Mouse (Mus musculus) MEL (cell line): ENCODE measurements at regions not wholly inside any gene's neighbourhood (a gene's known extent, or its start where the extent isn't known, plus 50 kb on each side); places are given as distances from the start of the nearest gene placed in this dataset.
"Not testable (repeated sequence)": the region's sequence is repeated elsewhere in the genome, so short reads cannot be mapped to it uniquely, and the experiment has no call there.

Experiments used
- DNase-seq: peaks from one replicate; pipeline ENCODE4 v3.0.0; 2011; ENCODE audit warnings: low read depth, low spot score
- H3K27ac ChIP-seq: 2 replicates; pipeline ENCODE4 v1.5.1; 2012; ENCODE audit warnings: low read depth, mild to moderate bottlenecking, control low read depth, low read length, moderate library complexity; ENCODE audit not compliant: control insufficient read depth
- H3K27me3 ChIP-seq, 2 experiments: fragments of 150-350 bp in 1 of 2; sonication (generic) in 1 of 2; 2 replicates each; pipeline ENCODE4 v1.6.1; 2012; ENCODE audit warnings: low read length in 2 of 2, mild to moderate bottlenecking in 2 of 2, improper control_type of control experiment in 1 of 2, moderate library complexity in 1 of 2; ENCODE audit not compliant: insufficient read depth in 2 of 2, control insufficient read depth in 1 of 2
- H3K36me3 ChIP-seq, 2 experiments: 2 replicates each; pipeline ENCODE4 v1.6.1; 2012 to 2014; ENCODE audit warnings: low read length in 2 of 2, improper control_type of control experiment in 1 of 2, inconsistent platforms in 1 of 2, mild to moderate bottlenecking in 1 of 2; ENCODE audit not compliant: insufficient read depth in 2 of 2, control insufficient read depth in 1 of 2
- H3K4me1 ChIP-seq, 2 experiments: fragments of 150-350 bp in 1 of 2; sonication (generic) in 1 of 2; 2 replicates each; pipeline ENCODE4 v1.6.1; 2012; ENCODE audit warnings: low read length in 2 of 2, improper control_type of control experiment in 1 of 2, mild to moderate bottlenecking in 1 of 2; ENCODE audit not compliant: insufficient read depth in 2 of 2, control insufficient read depth in 1 of 2
- H3K4me3 ChIP-seq, 2 experiments: fragments of 150-350 bp in 1 of 2; sonication (generic) in 1 of 2; 2 replicates each; pipeline ENCODE4 v1.5.1; 2012; ENCODE audit warnings: low read depth in 2 of 2, low read length in 2 of 2, mild to moderate bottlenecking in 2 of 2, moderate library complexity in 2 of 2, control low read depth in 1 of 2, improper control_type of control experiment in 1 of 2; ENCODE audit not compliant: control insufficient read depth in 1 of 2, insufficient read depth in 1 of 2
- H3K79me2 ChIP-seq: 2 replicates; pipeline ENCODE4 v1.6.1; 2012; ENCODE audit warnings: mild to moderate bottlenecking, low read length, moderate library complexity; ENCODE audit not compliant: control insufficient read depth, poor library complexity, insufficient read depth
- H3K9ac ChIP-seq: 2 replicates; pipeline ENCODE4 v1.6.1; 2012; ENCODE audit warnings: low read depth, mild to moderate bottlenecking, control low read depth, low read length, moderate library complexity; ENCODE audit not compliant: control insufficient read depth, poor library complexity, severe bottlenecking
- H3K9me3 ChIP-seq: fragments of 150-350 bp; sonication (generic); replicated peaks from 2 replicates; pipeline ENCODE4 v1.6.1; 2012; ENCODE audit warnings: mild to moderate bottlenecking, low read length, improper control_type of control experiment, moderate library complexity; ENCODE audit not compliant: insufficient read depth
- BHLHE40 ChIP-seq: IDR thresholded peaks from 2 replicates; pipeline ENCODE4 v1.6.1; 2012; ENCODE audit warnings: low read depth, mild to moderate bottlenecking, inconsistent platforms, low read length, improper control_type of control experiment, borderline replicate concordance
- CHD2 ChIP-seq: IDR thresholded peaks from 2 replicates; pipeline ENCODE4 v1.6.1; 2011; ENCODE audit warnings: low read length, improper control_type of control experiment
- CTCF ChIP-seq, 3 experiments: IDR thresholded peaks in 2 of 3; conservative IDR thresholded peaks in 1 of 3; 2 replicates each; pipeline ENCODE4 v1.5.1; 2011 to 2012; ENCODE audit warnings: low read length in 3 of 3, low read depth in 2 of 3, mild to moderate bottlenecking in 2 of 3, improper control_type of control experiment in 1 of 3, inconsistent platforms in 1 of 3, mixed read lengths in 1 of 3, moderate library complexity in 1 of 3; ENCODE audit not compliant: control insufficient read depth in 1 of 3, insufficient read depth in 1 of 3, poor library complexity in 1 of 3, severe bottlenecking in 1 of 3
- EP300 ChIP-seq, 2 experiments: IDR thresholded peaks; 2 replicates each; pipeline ENCODE4 v1.6.1; 2011; ENCODE audit warnings: improper control_type of control experiment in 2 of 2, low read length in 2 of 2, low read depth in 1 of 2, mild to moderate bottlenecking in 1 of 2
- GATA1 ChIP-seq: IDR thresholded peaks from 2 replicates; pipeline ENCODE4 v1.6.1; 2011; ENCODE audit warnings: low read depth, low read length, improper control_type of control experiment
- JUND ChIP-seq: IDR thresholded peaks from 2 replicates; pipeline ENCODE4 v1.6.1; 2011; ENCODE audit warnings: low read depth, mild to moderate bottlenecking, improper control_type of control experiment, low read length
- MAFK ChIP-seq: IDR thresholded peaks from 2 replicates; pipeline ENCODE4 v1.6.1; 2011; ENCODE audit warnings: low read depth, mild to moderate bottlenecking, low read length, improper control_type of control experiment, borderline replicate concordance
- MAX ChIP-seq: IDR thresholded peaks from 2 replicates; pipeline ENCODE4 v1.6.1; 2011; ENCODE audit warnings: low read length, improper control_type of control experiment
- MAZ ChIP-seq: IDR thresholded peaks from 2 replicates; pipeline ENCODE4 v1.6.1; 2012; ENCODE audit warnings: low read depth, mild to moderate bottlenecking, inconsistent platforms, low read length, improper control_type of control experiment
- MYC ChIP-seq: IDR thresholded peaks from 2 replicates; pipeline ENCODE4 v1.6.1; 2011; ENCODE audit warnings: low read depth, mild to moderate bottlenecking, low read length, improper control_type of control experiment, moderate library complexity
- NRF1 ChIP-seq: IDR thresholded peaks from 2 replicates; pipeline ENCODE4 v1.6.1; 2014; ENCODE audit warnings: low read depth, mild to moderate bottlenecking, inconsistent platforms, low read length, improper control_type of control experiment, moderate library complexity; ENCODE audit not compliant: poor library complexity, insufficient read depth, severe bottlenecking
- POLR2AphosphoS2 ChIP-seq: IDR thresholded peaks from 2 replicates; pipeline ENCODE4 v1.6.1; 2011; ENCODE audit warnings: low read length, improper control_type of control experiment
- POLR2AphosphoS5 ChIP-seq: IDR thresholded peaks from 2 replicates; pipeline ENCODE4 v1.6.1; 2012; ENCODE audit warnings: low read depth, borderline replicate concordance, mild to moderate bottlenecking, inconsistent platforms, low read length, moderate library complexity, mixed read lengths
- RAD21 ChIP-seq: IDR thresholded peaks from 2 replicates; pipeline ENCODE4 v1.6.1; 2011; ENCODE audit warnings: mild to moderate bottlenecking, low read depth, low read length, improper control_type of control experiment
- RCOR1 ChIP-seq: IDR thresholded peaks from 2 replicates; pipeline ENCODE4 v1.6.1; 2012; ENCODE audit warnings: low read depth, mild to moderate bottlenecking, inconsistent platforms, low read length, improper control_type of control experiment
- SIN3A ChIP-seq: IDR thresholded peaks from 2 replicates; pipeline ENCODE4 v1.6.1; 2012; ENCODE audit warnings: low read length, improper control_type of control experiment, inconsistent platforms
- SMC3 ChIP-seq: IDR thresholded peaks from 2 replicates; pipeline ENCODE4 v1.6.1; 2011; ENCODE audit warnings: low read depth, low read length, improper control_type of control experiment
- TAL1 ChIP-seq: IDR thresholded peaks from 2 replicates; pipeline ENCODE4 v1.6.1; 2012; ENCODE audit warnings: mild to moderate bottlenecking, inconsistent platforms, low read length, moderate library complexity, mixed read lengths
- TCF12 ChIP-seq: IDR thresholded peaks from 2 replicates; pipeline ENCODE4 v1.6.1; 2014; ENCODE audit warnings: low read depth, mild to moderate bottlenecking, inconsistent platforms, low read length, improper control_type of control experiment, moderate library complexity
- USF1 ChIP-seq: IDR thresholded peaks from 2 replicates; pipeline ENCODE4 v1.6.1; 2014; ENCODE audit warnings: low read depth, mild to moderate bottlenecking, inconsistent platforms, low read length, improper control_type of control experiment, moderate library complexity
- USF2 ChIP-seq, 2 experiments: IDR thresholded peaks; 2 replicates each; pipeline ENCODE4 v1.6.1; 2011 to 2012; ENCODE audit warnings: improper control_type of control experiment in 2 of 2, low read length in 2 of 2, borderline replicate concordance in 1 of 2, inconsistent platforms in 1 of 2, low read depth in 1 of 2, mild to moderate bottlenecking in 1 of 2; ENCODE audit not compliant: insufficient read depth in 1 of 2
- ZC3H11A ChIP-seq: IDR thresholded peaks from 2 replicates; pipeline ENCODE4 v1.6.1; 2012; ENCODE audit warnings: low read depth, mild to moderate bottlenecking, inconsistent platforms, low read length, improper control_type of control experiment
- ZMIZ1 ChIP-seq: IDR thresholded peaks from 2 replicates; pipeline ENCODE4 v1.6.1; 2012; ENCODE audit warnings: low read depth, mild to moderate bottlenecking, inconsistent platforms, low read length, improper control_type of control experiment, moderate library complexity
- ZNF384 ChIP-seq: IDR thresholded peaks from 2 replicates; pipeline ENCODE4 v1.6.1; 2012; ENCODE audit warnings: low read depth, mild to moderate bottlenecking, inconsistent platforms, low read length, improper control_type of control experiment

DNA sequence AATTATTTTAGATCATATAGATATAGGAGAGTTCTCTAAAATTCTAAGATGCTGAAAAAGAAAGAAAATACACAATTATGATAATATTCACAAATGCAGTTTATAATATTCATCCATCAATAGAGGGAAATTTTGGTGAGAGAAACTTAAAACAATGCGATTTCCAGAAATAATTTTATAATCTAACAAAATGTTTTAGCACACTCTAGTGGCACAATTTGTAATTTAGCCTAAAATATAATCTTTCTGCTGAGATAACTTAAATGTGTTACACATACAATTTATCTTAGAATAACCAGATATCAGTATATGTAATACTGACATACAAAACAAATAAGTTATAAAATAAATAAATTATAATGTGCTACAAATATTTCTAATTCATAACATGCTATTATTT is 159.5 kb upstream of the Klhl4 start:
- DNase-seq: peak; percentile 39
- H3K79me2 ChIP-seq: no peaks in the 10 kb centered on the region
- no peak for TF ChIP-seq ZNF384
- TF ChIP-seq JUND: no peak
- TF ChIP-seq SMC3: peak; percentile 66
- TF ChIP-seq CTCF (IDR thresholded peaks at IDR 0.05 in 2 of 3, conservative IDR thresholded peaks at IDR 0.05 in 1 of 3; ENCODE audit: control insufficient read depth in 1 of 3, insufficient read depth in 1 of 3, low read depth in 2 of 3, low read length in 3 of 3, poor library complexity in 1 of 3, severe bottlenecking in 1 of 3): peak in 2 of 3 experiments; percentile 43 to 59; a peak in 4 of 6 replicates
- TF ChIP-seq POLR2AphosphoS5: no peak
- peak; percentile 85 for TF ChIP-seq RAD21
- no peak for TF ChIP-seq MYC
- no peak for TF ChIP-seq TAL1
- peak; percentile 72 for TF ChIP-seq ZC3H11A
- no peak for TF ChIP-seq MAFK
- no peak for TF ChIP-seq EP300 (IDR thresholded peaks at IDR 0.05; ENCODE audit: low read depth in 1 of 2, low read length in 2 of 2)
- TF ChIP-seq USF1: no peak
- TF ChIP-seq TCF12: no peak
- TF ChIP-seq SIN3A: no peak
- TF ChIP-seq MAX: no peak
- TF ChIP-seq MAZ: no peak
- TF ChIP-seq GATA1: no peak
- TF ChIP-seq POLR2AphosphoS2: no peak
- no peak for TF ChIP-seq NRF1
- no peak for TF ChIP-seq USF2 (IDR thresholded peaks at IDR 0.05; ENCODE audit: borderline replicate concordance in 1 of 2, insufficient read depth in 1 of 2, low read depth in 1 of 2, low read length in 2 of 2)
- TF ChIP-seq RCOR1: no peak
- TF ChIP-seq BHLHE40: no peak
- TF ChIP-seq CHD2: no peak
- TF ChIP-seq, all 39 proteins: peak for 4
- Histone ChIP-seq H3K9ac (no peak overlapping the region), H3K36me3 (no peaks in the 10 kb centered on the region), H3K4me3 (no peak overlapping the region), H3K9me3 (no peaks in the 10 kb centered on the region), H3K4me1 (no peaks in the 10 kb centered on the region), H3K27me3 (no peaks in the 10 kb centered on the region), H3K27ac (no peak overlapping the region)

DNA sequence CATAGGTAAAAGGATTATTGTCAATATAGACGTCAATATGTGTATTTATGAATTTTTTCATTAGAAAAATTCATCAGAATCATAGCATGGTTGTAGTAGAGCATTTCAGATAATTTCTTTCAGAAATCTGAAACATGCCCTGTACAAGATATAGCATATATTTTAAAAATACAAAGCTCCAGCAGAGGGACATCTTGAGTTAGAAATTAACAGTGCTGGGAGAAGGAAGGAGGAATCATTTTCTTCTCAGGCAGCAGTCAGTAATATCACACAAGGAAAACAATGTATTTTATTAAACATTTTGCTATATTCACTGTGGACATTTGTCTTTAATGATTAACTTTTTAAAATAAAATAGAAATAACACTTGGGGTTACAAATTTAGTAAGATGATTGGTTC is 149.8 kb upstream of the Klhl4 start:
- Histone ChIP-seq H3K4me3 (no peak overlapping the region), H3K9me3 (no peaks in the 10 kb centered on the region), H3K4me1 (no peaks in the 10 kb centered on the region), H3K27me3 (no peaks in the 10 kb centered on the region), H3K36me3 (no peaks in the 10 kb centered on the region), H3K27ac (no peak overlapping the region), H3K9ac (no peak overlapping the region), H3K79me2 (no peaks in the 10 kb centered on the region)
- no peak for TF ChIP-seq ZMIZ1
- TF ChIP-seq RAD21: peak; percentile 74
- TF ChIP-seq CTCF (IDR thresholded peaks at IDR 0.05 in 2 of 3, conservative IDR thresholded peaks at IDR 0.05 in 1 of 3; ENCODE audit: control insufficient read depth in 1 of 3, insufficient read depth in 1 of 3, low read depth in 2 of 3, low read length in 3 of 3, poor library complexity in 1 of 3, severe bottlenecking in 1 of 3): peak in 1 of 3 experiments; percentile 56; a peak in 2 of 6 replicates
- TF ChIP-seq SMC3: peak; percentile 81
- peak; percentile 63 for TF ChIP-seq ZC3H11A
- DNase-seq: peak; percentile 30

DNA sequence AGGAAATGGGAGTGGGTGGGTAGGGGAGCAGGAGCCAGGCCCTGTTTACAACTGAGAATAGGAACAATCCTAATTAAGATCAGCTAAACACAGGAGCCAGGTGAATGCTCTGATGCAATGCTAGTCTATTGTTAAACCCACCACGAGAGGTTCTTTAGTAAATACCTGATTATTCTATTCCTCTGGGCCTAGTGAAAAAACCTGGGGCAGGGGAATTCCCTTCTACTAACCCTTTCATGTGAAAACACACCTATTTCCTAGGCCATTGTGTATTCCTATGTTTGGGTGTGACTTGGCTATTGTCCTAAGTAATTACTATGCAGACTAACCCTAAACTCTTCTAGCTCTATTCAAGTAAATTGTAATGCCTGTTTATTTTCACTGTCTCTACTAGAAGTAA is 138.0 kb upstream of the Klhl4 start:
- H3K79me2 ChIP-seq, H3K4me1 ChIP-seq, H3K9me3 ChIP-seq, H3K27me3 ChIP-seq, H3K4me3 ChIP-seq, H3K27ac ChIP-seq, H3K9ac ChIP-seq, DNase-seq, H3K36me3 ChIP-seq: not testable (repeated sequence)
